Mouse (Mus musculus) lung, postnatal 0 days (tissue): ENCODE data around the gene Cic. TPM values are rescaled to one million over a fixed set of nuclear protein-coding genes. Genes with fewer than 3 reads are reported as not detected.

Source experiments
- ATAC-seq: fragments of 200-750 bp; cut with Nextera tagmentation; 2 replicates; pipeline ENCODE4 v1.8.0; 2017; ENCODE audit warnings: moderate library complexity
- DNase-seq: peaks from one replicate; pipeline ENCODE4 v3.0.0-alpha.2; 2016; ENCODE audit warnings: low spot score
- H3K27ac ChIP-seq: fragments of 300-500 bp; sonication (generic); 2 replicates; pipeline ENCODE4 v1.5.1; 2014; ENCODE audit warnings: antibody characterized with exemption, mild to moderate bottlenecking, low read length, mixed read lengths
- H3K27me3 ChIP-seq: fragments of 300-500 bp; sonication (generic); replicated peaks from 2 replicates; pipeline ENCODE4 v1.6.1; 2014; ENCODE audit warnings: low read length, mixed read lengths; ENCODE audit not compliant: insufficient read depth
- H3K36me3 ChIP-seq: fragments of 300-500 bp; sonication (generic); 2 replicates; pipeline ENCODE4 v1.6.1; 2014; ENCODE audit warnings: low read length, mixed read lengths; ENCODE audit not compliant: insufficient read depth
- H3K4me1 ChIP-seq: fragments of 300-500 bp; sonication (generic); 2 replicates; pipeline ENCODE4 v1.6.1; 2014; ENCODE audit warnings: antibody characterized with exemption, low read depth, low read length, mixed read lengths; ENCODE audit not compliant: insufficient read depth
- H3K4me2 ChIP-seq: fragments of 300-500 bp; sonication (generic); replicated peaks from 2 replicates; pipeline ENCODE4 v1.6.1; 2014; ENCODE audit warnings: low read depth, mild to moderate bottlenecking, low read length, moderate library complexity, mixed read lengths
- H3K4me3 ChIP-seq: fragments of 300-500 bp; sonication (generic); 2 replicates; pipeline ENCODE4 v1.5.1; 2014; ENCODE audit warnings: low read depth, low read length
- H3K9ac ChIP-seq: fragments of 300-500 bp; sonication (generic); replicated peaks from 2 replicates; pipeline ENCODE4 v1.6.1; 2014; ENCODE audit warnings: low read depth, mild to moderate bottlenecking
- H3K9me3 ChIP-seq: fragments of 300-500 bp; sonication (generic); 2 replicates; pipeline ENCODE4 v1.6.1; 2016; ENCODE audit warnings: low read length, mixed read lengths
- CTCF ChIP-seq: IDR thresholded peaks from 2 replicates; pipeline ENCODE4 v1.5.1; 2016; ENCODE audit warnings: antibody characterized with exemption, mild to moderate bottlenecking
- EP300 ChIP-seq: IDR thresholded peaks from 2 replicates; pipeline ENCODE4 v1.6.1; 2016; ENCODE audit warnings: antibody characterized with exemption, mild to moderate bottlenecking, control low read depth
- WGBS: fragments of 180-500 bp; shearing (Covaris S2); extraction: QIAGEN DNeasy Blood & Tissue Kit; methylation state at CpG from one replicate; pipeline ENCODE4 v1.1.7; 2014; 5-methylcytosine and 5-hydroxymethylcytosine counted together
- polyA plus RNA-seq: library from polyadenylated mRNA; unstranded; fragments of >200 nt; fragmentation: Nextera tagmentation; extraction: Ambion mirVana; gene quantifications from 2 replicates; pipeline ENCODE4 v1.2.1, GENCODE M21; 2015

Gene Cic
- 26.5 and 31.9 TPM in 2 replicates for polyA plus RNA-seq

DNA sequence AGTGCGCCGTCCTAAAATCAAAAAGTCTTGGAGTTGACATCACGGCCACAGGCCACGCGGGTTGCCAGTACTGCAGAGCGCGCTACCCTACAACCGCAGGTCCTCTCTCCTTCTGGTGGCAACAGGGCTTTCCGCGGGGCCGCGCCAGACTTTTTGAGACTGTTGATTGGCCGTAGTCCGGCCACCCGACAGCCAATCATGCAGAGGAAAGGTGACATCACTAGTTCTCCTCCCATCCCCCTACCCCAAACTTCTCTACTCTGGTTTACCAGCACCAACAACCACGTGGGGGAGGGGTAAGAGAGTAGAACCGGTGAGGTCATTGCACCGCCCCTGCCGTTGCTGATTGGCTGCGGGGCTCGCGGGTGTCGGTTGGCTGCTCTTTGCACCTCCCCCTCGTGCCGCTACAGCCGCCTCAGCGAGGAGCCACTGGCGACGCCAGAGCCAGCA, at the start of gene Cic:
Cic (plus strand) TSS at position 404 of the 450 bp plus-strand sequence.
- peak; percentile 100 for DNase-seq
- WGBS, result under 1% methylated on average over 29 of the region's 29 CpGs
- peak within 1 kb of the TSS; percentile 87 for H3K4me2 ChIP-seq

DNA sequence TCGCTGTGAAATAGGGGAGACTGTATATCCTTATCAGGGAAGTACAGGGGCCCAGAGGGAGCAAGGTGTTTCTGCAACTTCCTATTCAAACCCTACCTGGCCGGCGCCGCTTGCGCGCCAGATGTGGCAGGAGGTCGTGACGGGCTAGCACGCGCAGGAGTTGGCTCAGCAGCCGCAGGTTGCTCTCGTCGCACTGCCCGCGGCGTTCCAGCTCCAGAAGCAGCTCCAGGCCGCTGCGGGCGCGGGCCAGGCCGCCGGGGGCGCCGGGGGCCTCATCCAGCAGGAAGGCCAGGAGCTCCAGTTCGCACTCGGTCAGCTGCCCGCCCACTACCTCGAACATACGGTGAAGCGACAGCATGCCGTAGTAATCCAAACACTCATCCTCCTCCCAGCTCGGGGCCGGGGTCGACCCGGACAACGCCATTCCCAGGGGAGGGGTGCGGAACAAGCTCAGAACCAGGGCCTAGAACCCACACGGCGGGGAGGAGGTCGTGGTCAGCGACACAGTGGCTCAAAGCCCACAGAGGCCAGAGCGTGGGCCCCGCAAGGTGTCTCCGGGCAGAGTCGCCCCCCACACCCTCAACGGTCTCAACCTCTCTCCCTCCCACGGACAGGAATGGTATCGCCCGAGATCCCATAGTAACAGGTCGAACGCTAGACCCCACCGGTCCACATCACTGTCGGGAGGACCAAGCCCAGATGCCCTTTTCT, 48.6 kb upstream of the Cic start:
- peak overlapping the region; percentile 85 for H3K4me2 ChIP-seq
- peak; percentile 41 for DNase-seq
- H3K9ac ChIP-seq, result peak overlapping the region; percentile 68
- peak overlapping the region; percentile 67 for H3K4me3 ChIP-seq
- TF ChIP-seq CTCF (peak; percentile 21), EP300 (no peak)
- 1% methylated on average over 53 of the region's 53 CpGs for WGBS
- no peaks in the 10 kb centered on the region for H3K9me3 ChIP-seq
- peaks cover 10% of the 10 kb centered on the region for H3K4me1 ChIP-seq
- no peaks in the 10 kb centered on the region for H3K27me3 ChIP-seq
- no peaks in the 10 kb centered on the region for H3K36me3 ChIP-seq
- peak overlapping the region; percentile 86 for H3K27ac ChIP-seq
- 0 out of 2 replicates have a peak, but pooled peaks have one; percentile 6 for ATAC-seq

More for the DNA sequence above, at the start of gene Cic:
- Histone ChIP-seq H3K4me3 (peak within 1 kb of the TSS; percentile 80), H3K4me1 (peaks cover 16% of the 10 kb centered on the region), H3K36me3 (no peaks in the 10 kb centered on the region), H3K9ac (peak within 1 kb of the TSS; percentile 81), H3K9me3 (no peaks in the 10 kb centered on the region), H3K27me3 (no peaks in the 10 kb centered on the region), H3K27ac (peak within 1 kb of the TSS; percentile 97)
- TF ChIP-seq EP300, result peak; percentile 51; the same call in 1 of the 2 replicates
- TF ChIP-seq CTCF, result peak; percentile 16; the same call in 1 of the 2 replicates
- ATAC-seq, result peak; percentile 87

DNA sequence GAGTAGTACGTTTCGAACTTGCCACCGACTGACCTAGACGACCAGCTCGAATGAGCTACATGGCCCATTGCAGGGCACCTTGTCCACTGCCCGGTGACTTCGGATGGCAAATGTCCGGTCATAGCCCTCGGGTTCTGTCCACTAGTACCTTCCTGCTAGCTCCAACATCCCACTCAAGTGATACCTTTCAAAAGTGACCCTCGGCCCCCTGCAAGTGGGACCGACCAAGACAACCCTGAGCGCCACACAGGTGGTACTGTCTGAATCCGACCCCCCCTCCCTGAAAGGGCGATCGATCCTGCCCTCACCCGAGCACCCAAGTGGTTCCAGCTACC, 48.1 kb upstream of the Cic start:
- H3K9me3 ChIP-seq, result no peaks in the 10 kb centered on the region
- H3K4me2 ChIP-seq, result peak overlapping the region; percentile 85
- DNase-seq (no peak), ATAC-seq (no peak)
- H3K9ac ChIP-seq, result peak overlapping the region; percentile 68
- 0% methylated on average over 16 of the region's 16 CpGs for WGBS
- H3K4me1 ChIP-seq, result peaks cover 10% of the 10 kb centered on the region
- 0 out of 2 replicates have a peak, but pooled peaks cover 1% of the 10 kb centered on the region for H3K36me3 ChIP-seq
- peak overlapping the region; percentile 67 for H3K4me3 ChIP-seq
- TF ChIP-seq CTCF (no peak), EP300 (no peak)
- peak overlapping the region; percentile 86 for H3K27ac ChIP-seq
- H3K27me3 ChIP-seq, result no peaks in the 10 kb centered on the region

DNA sequence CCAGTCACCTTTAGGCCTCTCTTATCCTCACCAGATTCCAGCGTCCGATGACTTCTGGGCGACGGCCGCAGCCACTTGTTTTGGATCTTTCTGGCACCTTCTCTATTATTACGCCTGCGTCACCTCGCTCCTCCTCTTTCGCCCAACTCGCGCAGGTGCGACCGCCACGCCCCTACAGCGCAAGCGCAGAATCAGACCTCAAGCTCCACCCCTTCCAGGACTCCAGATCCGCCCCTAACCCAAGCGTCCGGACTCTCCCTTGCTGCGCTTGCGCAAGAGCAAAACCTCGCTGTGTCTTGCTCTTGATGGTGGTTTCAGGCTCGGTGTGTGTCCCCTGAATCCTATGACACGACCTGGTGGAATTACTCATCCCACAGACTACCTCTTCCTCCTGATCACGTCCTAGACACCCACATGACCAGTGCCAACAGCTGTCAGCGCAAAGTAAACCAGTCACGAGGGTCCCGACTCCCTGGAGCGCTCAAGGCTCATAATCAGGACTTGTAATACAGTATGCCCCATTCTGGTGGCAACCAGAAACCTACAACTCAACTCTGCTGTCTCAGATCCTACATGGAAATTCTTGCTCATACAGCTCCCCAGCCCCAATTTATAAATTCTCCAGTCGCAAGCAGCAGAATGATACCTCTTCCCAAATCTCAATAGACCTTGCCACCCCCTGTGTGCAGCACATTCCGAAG, 47.6 kb upstream of the Cic start:
- H3K9me3 ChIP-seq, result no peaks in the 10 kb centered on the region
- H3K27ac ChIP-seq, result peak overlapping the region; percentile 86
- TF ChIP-seq EP300 (no peak), CTCF (no peak)
- 2% methylated on average over 31 of the region's 31 CpGs for WGBS
- H3K9ac ChIP-seq, result peak overlapping the region; percentile 68
- peak overlapping the region; percentile 67 for H3K4me3 ChIP-seq
- ATAC-seq (peak; percentile 77), DNase-seq (peak; percentile 98)
- peak overlapping the region; percentile 85 for H3K4me2 ChIP-seq
- H3K27me3 ChIP-seq, result no peaks in the 10 kb centered on the region
- peaks cover 5% of the 10 kb centered on the region; the same call in 1 of the 2 replicates for H3K36me3 ChIP-seq
- peaks cover 10% of the 10 kb centered on the region for H3K4me1 ChIP-seq

DNA sequence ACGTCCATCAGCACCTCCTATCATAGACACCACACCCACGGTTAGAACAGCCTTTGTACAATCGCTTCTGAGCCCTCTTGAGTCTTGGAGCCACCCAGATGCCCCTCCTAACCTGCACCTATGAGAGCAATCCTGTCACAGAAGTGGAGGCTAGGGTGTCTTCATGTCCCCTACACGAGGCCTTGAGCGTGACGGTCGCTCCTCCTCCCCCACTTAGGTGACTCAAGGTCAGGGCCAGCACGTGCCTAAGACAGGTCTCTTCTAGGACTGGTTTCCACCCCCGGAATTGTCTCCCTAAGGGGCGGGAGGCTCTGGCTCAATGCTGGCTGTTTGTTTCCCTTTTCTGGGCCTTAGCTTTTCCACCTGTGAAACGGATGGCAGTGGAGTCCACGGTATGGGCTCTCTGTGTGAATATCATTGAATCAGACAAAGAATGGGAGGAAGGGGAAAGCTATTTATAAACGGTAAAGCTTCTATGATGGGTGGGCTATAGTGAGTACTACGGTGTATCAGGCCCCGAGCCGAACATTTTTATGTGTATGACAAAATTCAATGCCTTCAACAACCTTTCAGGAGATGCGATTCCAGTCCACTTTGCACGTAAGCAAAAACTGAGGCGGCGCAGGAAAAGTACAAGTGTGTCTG, 46.9 kb upstream of the Cic start, which contains the start of gene Dedd2:
Dedd2 (minus strand) TSS at position 159 of the 645 bp plus-strand sequence.
- Histone ChIP-seq H3K36me3 (peaks cover 8% of the 10 kb centered on the region; the same call in 1 of the 2 replicates), H3K27ac (peak within 1 kb of the TSS; percentile 90), H3K4me3 (peak within 1 kb of the TSS; percentile 69), H3K9ac (peak within 1 kb of the TSS; percentile 68), H3K27me3 (no peaks in the 10 kb centered on the region), H3K4me2 (peak within 1 kb of the TSS; percentile 85), H3K9me3 (no peaks in the 10 kb centered on the region), H3K4me1 (peaks cover 10% of the 10 kb centered on the region)
- 3% methylated on average over 20 of the region's 20 CpGs for whole genome bisulfite sequencing
- ATAC-seq (no peak), DNase-seq (peak; percentile 42)
- no peak for TF ChIP-seq EP300
